Mouse (Mus musculus): ENCODE data around the gene Mrps22.

- TF ChIP-seq CTCF (IDR thresholded peaks at IDR 0.05) (no peak), EP300 (IDR thresholded peaks at IDR 0.05; ENCODE audit: insufficient read depth, low read depth, low read length) (no peak), POLR2A (IDR thresholded peaks at IDR 0.05; ENCODE audit: insufficient read depth, low read depth, low read length) (no peak)
Measured at GRCm38 (mm10) chr9:98647418-98647817, 46.0 kb upstream of the Mrps22 start.
